Mouse (Mus musculus) midbrain, embryonic 12.5 days (tissue): ENCODE measurements around the gene Kcnab1. TPM values are rescaled to one million over a fixed set of nuclear protein-coding genes. Genes with fewer than 3 reads are reported as not detected.
A peak's percentile ranks its signal among the peaks of the same experiment; 100 is the strongest.

Source experiments
- ATAC-seq: fragments of 200-750 bp; cut with Nextera tagmentation; 2 replicates; pipeline ENCODE4 v1.8.0; 2017; ENCODE audit warnings: low read depth, moderate TSS enrichment, moderate library complexity; ENCODE audit not compliant: low FRiP score
- H3K27ac ChIP-seq: fragments of 300-500 bp; sonication (generic); replicated peaks from 2 replicates; pipeline ENCODE4 v1.5.1; 2016; ENCODE audit warnings: mild to moderate bottlenecking
- H3K27me3 ChIP-seq: fragments of 300-500 bp; sonication (generic); 2 replicates; pipeline ENCODE4 v1.6.1; 2016; ENCODE audit warnings: mild to moderate bottlenecking
- H3K36me3 ChIP-seq: fragments of 300-500 bp; sonication (generic); 2 replicates; pipeline ENCODE4 v1.6.1; 2016
- H3K4me1 ChIP-seq: fragments of 300-500 bp; sonication (generic); 2 replicates; pipeline ENCODE4 v1.6.1; 2016
- H3K4me2 ChIP-seq: fragments of 300-500 bp; sonication (generic); replicated peaks from 2 replicates; pipeline ENCODE4 v1.6.1; 2016; ENCODE audit warnings: mild to moderate bottlenecking, moderate library complexity
- H3K4me3 ChIP-seq: fragments of 300-500 bp; sonication (generic); 2 replicates; pipeline ENCODE4 v1.5.1; 2016; ENCODE audit warnings: mild to moderate bottlenecking
- H3K9ac ChIP-seq: fragments of 300-500 bp; sonication (generic); replicated peaks from 2 replicates; pipeline ENCODE4 v1.6.1; 2016; ENCODE audit warnings: mild to moderate bottlenecking, moderate library complexity
- H3K9me3 ChIP-seq: fragments of 300-500 bp; sonication (generic); 2 replicates; pipeline ENCODE4 v1.6.1; 2016; ENCODE audit warnings: mild to moderate bottlenecking
- WGBS: fragments of 180-500 bp; shearing (Covaris S2); methylation state at CpG from one replicate; pipeline ENCODE4 v1.1.7; 2016; 5-methylcytosine and 5-hydroxymethylcytosine counted together
- polyA plus RNA-seq: library from polyadenylated mRNA; unstranded; fragments of >200 nt; fragmentation: Nextera tagmentation; extraction: Ambion mirVana; gene quantifications from 2 replicates; pipeline ENCODE4 v1.2.1, GENCODE M21; 2016

The Kcnab1 gene
- polyA plus RNA-seq, 1 experiment from 2014 or later = 9.6 TPM

GRCm38 (mm10) chr3:65320990-65321389 lies 211.8 kb downstream of the Kcnab1 start:
- no peak overlapping the region for H3K4me3 ChIP-seq
- no peak overlapping the region for H3K27ac ChIP-seq
- no peaks in the 10 kb centered on the region for H3K27me3 ChIP-seq
- no peaks in the 10 kb centered on the region for H3K9me3 ChIP-seq
- no peak overlapping the region for H3K4me2 ChIP-seq
- no peak for ATAC-seq
- 78% methylated on average over 4 of the region's 4 CpGs for WGBS
- no peaks in the 10 kb centered on the region for H3K36me3 ChIP-seq
- H3K4me1 ChIP-seq = no peaks in the 10 kb centered on the region
- H3K9ac ChIP-seq = no peak overlapping the region

- ATAC-seq = no peak
- Histone ChIP-seq H3K4me2 (no peak overlapping the region), H3K4me3 (no peak overlapping the region), H3K27me3 (no peaks in the 10 kb centered on the region), H3K9ac (no peak overlapping the region), H3K27ac (no peak overlapping the region), H3K4me1 (no peaks in the 10 kb centered on the region), H3K9me3 (no peaks in the 10 kb centered on the region), H3K36me3 (no peaks in the 10 kb centered on the region)
- 91% methylated on average over 14 of the region's 14 CpGs for WGBS
Measured at GRCm38 (mm10) chr3:65321981-65322779, 213.0 kb downstream of the Kcnab1 start.

- Histone ChIP-seq H3K4me3 (no peak overlapping the region), H3K36me3 (no peaks in the 10 kb centered on the region), H3K27me3 (no peaks in the 10 kb centered on the region), H3K4me2 (no peak overlapping the region), H3K9me3 (no peaks in the 10 kb centered on the region), H3K27ac (no peak overlapping the region), H3K4me1 (no peaks in the 10 kb centered on the region), H3K9ac (no peak overlapping the region)
- WGBS = 67% methylated on average over 3 of the region's 3 CpGs
- no peak for ATAC-seq
Measured at GRCm38 (mm10) chr3:65325254-65325653, 216.1 kb downstream of the Kcnab1 start.

- Histone ChIP-seq H3K9me3 (no peaks in the 10 kb centered on the region), H3K4me2 (no peak overlapping the region), H3K4me3 (no peak overlapping the region), H3K9ac (no peak overlapping the region), H3K4me1 (no peaks in the 10 kb centered on the region), H3K36me3 (no peaks in the 10 kb centered on the region), H3K27ac (no peak overlapping the region), H3K27me3 (no peaks in the 10 kb centered on the region)
- 76% methylated on average over 4 of the region's 4 CpGs for WGBS
- ATAC-seq = no peak
Measured at GRCm38 (mm10) chr3:65328814-65329213, 219.6 kb downstream of the Kcnab1 start.

- Histone ChIP-seq H3K27me3 (no peaks in the 10 kb centered on the region), H3K36me3 (no peaks in the 10 kb centered on the region), H3K4me3 (no peak overlapping the region), H3K9ac (no peak overlapping the region), H3K9me3 (no peaks in the 10 kb centered on the region), H3K27ac (no peak overlapping the region), H3K4me1 (no peaks in the 10 kb centered on the region), H3K4me2 (no peak overlapping the region)
- 90% methylated on average over 10 of the region's 10 CpGs for WGBS
- ATAC-seq = no peak
Measured at GRCm38 (mm10) chr3:65337835-65338464, 228.8 kb downstream of the Kcnab1 start.

- Histone ChIP-seq H3K9ac (no peak overlapping the region), H3K27ac (no peak overlapping the region), H3K9me3 (no peaks in the 10 kb centered on the region), H3K4me1 (no peaks in the 10 kb centered on the region), H3K4me3 (no peak overlapping the region), H3K4me2 (no peak overlapping the region), H3K36me3 (no peaks in the 10 kb centered on the region), H3K27me3 (no peaks in the 10 kb centered on the region)
- no peak for ATAC-seq
- WGBS = 77% methylated on average over 5 of the region's 5 CpGs
Measured at GRCm38 (mm10) chr3:65340173-65340951, 231.2 kb downstream of the Kcnab1 start.

- Histone ChIP-seq H3K4me2 (no peak overlapping the region), H3K4me1 (no peaks in the 10 kb centered on the region), H3K27me3 (no peaks in the 10 kb centered on the region), H3K9ac (no peak overlapping the region), H3K4me3 (no peak overlapping the region), H3K36me3 (no peaks in the 10 kb centered on the region), H3K27ac (no peak overlapping the region), H3K9me3 (no peaks in the 10 kb centered on the region)
- no peak for ATAC-seq
- WGBS = 92% methylated on average over 1 of the region's 1 CpGs
Measured at GRCm38 (mm10) chr3:65346176-65346575, 237.0 kb downstream of the Kcnab1 start.

GRCm38 (mm10) chr3:65352278-65353127 lies 243.3 kb downstream of the Kcnab1 start:
- Histone ChIP-seq H3K36me3 (no peaks in the 10 kb centered on the region), H3K4me2 (no peak overlapping the region), H3K4me1 (no peaks in the 10 kb centered on the region), H3K27me3 (no peaks in the 10 kb centered on the region), H3K9me3 (no peaks in the 10 kb centered on the region), H3K27ac (no peak overlapping the region), H3K9ac (no peak overlapping the region), H3K4me3 (no peak overlapping the region)
- 49% methylated on average over 4 of the region's 4 CpGs for WGBS
- peak; percentile 57 for ATAC-seq

GRCm38 (mm10) chr3:65353263-65354037 lies 244.3 kb downstream of the Kcnab1 start:
- H3K9me3 ChIP-seq = no peaks in the 10 kb centered on the region
- H3K4me1 ChIP-seq = 0 out of 2 replicates have a peak, but pooled peaks cover 3% of the 10 kb centered on the region
- WGBS = 76% methylated on average over 10 of the region's 10 CpGs
- no peak overlapping the region for H3K9ac ChIP-seq
- H3K4me2 ChIP-seq = no peak overlapping the region
- no peaks in the 10 kb centered on the region for H3K27me3 ChIP-seq
- no peak for ATAC-seq
- H3K4me3 ChIP-seq = no peak overlapping the region
- H3K27ac ChIP-seq = no peak overlapping the region
- H3K36me3 ChIP-seq = no peaks in the 10 kb centered on the region

- no peak for ATAC-seq
Measured at GRCm38 (mm10) chr3:65355479-65355878, 246.3 kb downstream of the Kcnab1 start.

GRCm38 (mm10) chr3:65358275-65358674 lies 249.1 kb downstream of the Kcnab1 start:
- H3K4me1 ChIP-seq = 0 out of 2 replicates have a peak, but pooled peaks cover 3% of the 10 kb centered on the region
- no peak overlapping the region for H3K4me3 ChIP-seq
- no peak overlapping the region for H3K27ac ChIP-seq
- H3K9ac ChIP-seq = no peak overlapping the region
- H3K27me3 ChIP-seq = no peaks in the 10 kb centered on the region
- no peak overlapping the region for H3K4me2 ChIP-seq
- no peaks in the 10 kb centered on the region for H3K9me3 ChIP-seq
- no peaks in the 10 kb centered on the region for H3K36me3 ChIP-seq
- 18% methylated on average over 2 of the region's 2 CpGs for WGBS
- ATAC-seq = no peak

More at GRCm38 (mm10) chr3:65355479-65355878, 246.3 kb downstream of the Kcnab1 start:
- 68% methylated on average over 6 of the region's 6 CpGs for WGBS
- no peaks in the 10 kb centered on the region for H3K36me3 ChIP-seq
- no peaks in the 10 kb centered on the region for H3K27me3 ChIP-seq
- H3K4me1 ChIP-seq = 0 out of 2 replicates have a peak, but pooled peaks cover 3% of the 10 kb centered on the region
- no peak overlapping the region for H3K9ac ChIP-seq
- no peaks in the 10 kb centered on the region for H3K9me3 ChIP-seq
- H3K27ac ChIP-seq = no peak overlapping the region
- no peak overlapping the region for H3K4me3 ChIP-seq
- H3K4me2 ChIP-seq = no peak overlapping the region
